Mouse (Mus musculus) mouse embryonic stem cell (cell line): ENCODE results near the gene Ngb.

Source experiments
- in situ Hi-C, 2 experiments: fragments of 300-500 bp; cut with MboI; formaldehyde crosslinking; loops; 1 replicate in 1 of 2; 3 replicates in 1 of 2; pipeline ENCODE4 v1.14.3; 2019 to 2020; ENCODE audit warnings: low sequenced_read_pairs in 2 of 2, low pct_unique_long_range_greater_than_20kb in 1 of 2, mixed read lengths in 1 of 2; ENCODE audit not compliant: unreplicated experiment in 1 of 2

Ngb gene

DNA sequence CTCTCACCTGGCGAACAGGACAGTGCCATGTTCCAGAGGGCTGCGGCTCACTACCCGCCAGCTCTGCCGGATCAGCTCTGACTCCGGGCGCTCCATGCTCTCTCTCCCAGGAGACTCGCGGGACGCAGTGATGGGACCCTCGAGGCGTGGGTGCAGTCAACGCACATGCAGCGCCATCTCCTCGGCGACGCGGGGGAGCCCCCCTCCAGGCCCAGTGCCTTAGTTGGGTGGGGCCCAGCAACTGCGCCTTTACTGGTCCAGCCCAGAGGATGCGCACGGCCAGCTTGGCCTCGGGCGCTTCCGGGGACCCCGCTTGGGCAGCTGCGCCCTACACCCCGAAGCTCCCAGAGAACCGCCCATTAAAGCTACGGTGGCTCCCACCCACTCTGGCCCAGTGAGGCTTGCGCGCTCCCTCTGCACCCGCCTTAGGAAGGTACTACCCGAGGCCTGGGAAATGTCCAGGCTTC is at the start of gene Ngb:
Ngb (minus strand) TSS at position 375 of the 467 bp plus-strand sequence.
- in situ Hi-C loops, result no loop called here

DNA sequence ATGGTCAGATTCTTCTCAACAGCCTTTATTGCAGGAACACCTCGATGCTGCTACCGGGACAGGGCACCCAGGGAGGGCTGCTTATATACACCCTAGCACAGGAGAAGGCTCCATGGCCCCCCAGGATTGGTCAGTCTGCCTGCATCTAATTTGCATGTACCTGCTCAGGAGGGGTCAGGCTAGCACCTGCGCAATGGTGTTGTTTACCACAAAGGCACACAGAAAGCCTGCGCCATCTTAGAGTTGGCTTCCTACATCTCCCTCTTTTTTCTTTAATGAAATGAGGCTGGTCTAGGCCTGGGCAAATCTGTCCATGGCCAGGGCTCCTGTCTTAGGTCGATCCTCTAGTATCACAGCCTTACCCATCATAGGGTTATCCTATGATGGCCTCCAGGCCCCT is 47.1 kb upstream of the Ngb start:
- in situ Hi-C loops, result no loop called here

DNA sequence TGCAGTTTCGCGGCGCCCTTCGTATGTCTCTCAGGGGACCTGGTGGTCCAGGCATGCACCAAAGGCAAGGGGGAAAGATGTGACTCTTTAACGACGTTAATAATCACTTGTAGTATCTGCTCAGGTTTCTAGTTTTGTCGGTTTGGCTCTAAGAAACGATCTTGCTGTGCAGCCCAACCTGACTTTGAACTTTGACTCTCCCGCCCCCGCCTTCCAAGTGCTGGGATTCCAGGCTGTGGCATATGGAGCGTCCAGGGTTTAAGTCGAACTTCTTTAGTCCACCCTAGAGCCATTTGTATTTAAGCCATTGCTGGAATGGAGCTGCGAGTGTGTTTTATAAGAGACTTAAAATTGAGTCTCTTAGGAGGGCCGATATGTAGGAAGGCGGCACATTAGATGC is 45.8 kb upstream of the Ngb start:
- in situ Hi-C loops, result no loop called here

DNA sequence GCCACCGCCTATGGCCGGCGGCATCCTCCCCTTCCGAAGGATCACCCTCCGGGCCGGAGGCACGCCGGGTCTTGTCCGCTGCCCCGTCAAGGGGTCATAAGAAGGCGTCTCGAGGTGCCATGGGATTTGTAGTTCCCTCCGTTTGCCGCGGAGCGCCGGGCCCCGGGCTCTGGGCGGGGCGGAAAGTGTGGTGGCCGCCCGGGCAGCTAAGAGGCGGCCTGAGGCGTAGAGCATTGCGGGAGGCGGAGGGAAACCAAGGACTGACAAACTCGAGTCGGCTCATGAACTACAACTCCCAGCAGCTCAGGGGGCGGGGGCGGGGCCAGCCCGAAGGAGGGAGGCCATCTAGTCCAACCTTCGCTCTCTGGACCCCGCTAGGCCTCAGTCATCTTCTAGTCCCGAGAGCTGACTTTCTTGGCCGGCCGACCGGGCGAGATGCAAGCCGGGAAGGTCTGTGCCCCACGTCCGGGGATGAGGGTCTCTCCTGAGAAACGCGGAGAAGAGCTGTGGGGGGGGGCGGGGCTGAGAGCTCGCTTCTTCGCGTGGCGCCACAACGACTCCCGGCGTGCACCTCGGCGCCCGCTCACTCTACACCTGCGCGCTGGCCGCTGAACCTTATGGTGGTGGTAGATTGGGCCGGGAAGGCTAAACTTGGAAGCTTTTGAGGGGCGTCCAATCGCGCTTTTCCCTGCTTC is 45.2 kb upstream of the Ngb start, which contains the start of gene Pomt2:
Pomt2 (minus strand) TSS at position 574 of the 695 bp plus-strand sequence.
- in situ Hi-C loops, result no loop called here

DNA sequence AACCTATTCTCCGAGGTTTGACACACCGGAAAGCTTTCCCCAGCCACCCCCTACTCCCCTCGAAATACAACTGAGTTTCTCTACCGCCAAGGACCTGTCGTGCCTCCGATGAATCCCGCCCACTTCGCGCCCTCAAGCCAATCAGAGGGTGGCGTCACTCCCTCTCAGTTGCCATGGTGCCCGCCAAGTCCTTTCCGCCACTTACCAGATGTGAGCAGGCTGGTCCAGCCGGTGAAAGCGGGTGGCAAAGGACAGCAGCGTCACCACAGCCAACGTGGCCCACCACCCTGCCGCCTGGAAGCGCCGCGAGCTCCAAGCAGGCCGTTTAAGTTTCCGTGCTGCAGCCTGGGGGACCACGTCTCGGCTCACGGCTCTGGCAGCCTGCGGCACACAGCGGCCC is 44.6 kb upstream of the Ngb start, which contains the start of gene Gstz1:
Gstz1 (plus strand) TSS at position 200 of the 400 bp plus-strand sequence.
- in situ Hi-C loops, result no loop called here

DNA sequence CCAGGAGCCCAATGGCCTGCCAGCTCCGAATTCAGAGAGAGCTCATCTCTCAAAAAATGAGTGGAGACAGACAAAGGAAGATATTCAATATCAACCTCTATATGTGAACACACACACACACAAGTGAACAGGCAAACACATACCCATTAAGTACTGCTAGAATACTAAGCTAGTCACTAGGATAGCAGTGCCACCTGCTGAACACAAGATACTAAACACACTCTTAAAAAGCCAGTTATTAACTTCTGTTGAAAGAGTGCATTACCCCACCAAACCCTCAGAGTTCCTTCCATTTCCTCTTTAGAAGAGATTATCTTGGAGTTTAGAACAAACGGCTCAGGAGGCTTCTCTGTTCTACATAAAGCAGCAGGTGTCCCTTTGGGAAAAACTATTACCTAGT is 39.8 kb upstream of the Ngb start:
- in situ Hi-C loops, result no loop called here

DNA sequence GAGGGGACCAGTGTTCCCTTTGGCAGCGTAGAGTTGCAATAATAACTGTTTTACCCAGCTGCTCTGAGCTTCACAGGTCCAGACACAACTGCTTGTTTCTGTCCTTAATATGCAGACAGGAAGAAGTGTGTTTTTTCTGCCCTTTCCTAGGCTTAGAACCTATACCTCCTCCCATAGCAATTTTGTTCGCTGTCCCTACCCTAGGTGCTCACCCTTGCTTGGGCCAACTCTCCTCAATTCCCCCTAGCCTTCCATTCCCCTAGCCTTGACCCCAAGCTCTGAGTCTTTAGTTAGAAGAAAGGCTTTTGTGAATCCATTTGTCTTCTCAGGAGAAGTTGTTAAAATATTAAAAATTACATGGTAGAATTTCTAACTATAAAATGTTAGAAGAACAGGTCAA is 36.4 kb upstream of the Ngb start:
- in situ Hi-C loops, result no loop called here

DNA sequence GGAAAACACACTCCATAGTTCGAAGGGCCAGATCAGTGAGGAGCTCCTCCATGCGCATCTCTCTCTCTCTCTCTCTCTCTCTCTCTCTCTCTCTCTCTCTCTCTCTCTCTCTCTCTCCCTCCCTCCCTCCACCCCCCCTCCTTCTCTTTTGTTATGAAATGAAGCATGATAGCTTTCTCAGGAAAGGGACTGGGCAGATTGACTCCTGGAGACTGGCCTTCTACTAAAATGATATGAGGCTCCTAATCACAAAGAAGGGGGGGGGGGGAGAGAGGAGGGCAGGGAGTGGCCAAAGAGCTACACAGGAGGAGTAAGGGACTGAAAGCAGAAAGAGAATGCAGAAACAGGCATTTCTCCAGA is 36.0 kb upstream of the Ngb start:
- in situ Hi-C loops, result no loop called here

DNA sequence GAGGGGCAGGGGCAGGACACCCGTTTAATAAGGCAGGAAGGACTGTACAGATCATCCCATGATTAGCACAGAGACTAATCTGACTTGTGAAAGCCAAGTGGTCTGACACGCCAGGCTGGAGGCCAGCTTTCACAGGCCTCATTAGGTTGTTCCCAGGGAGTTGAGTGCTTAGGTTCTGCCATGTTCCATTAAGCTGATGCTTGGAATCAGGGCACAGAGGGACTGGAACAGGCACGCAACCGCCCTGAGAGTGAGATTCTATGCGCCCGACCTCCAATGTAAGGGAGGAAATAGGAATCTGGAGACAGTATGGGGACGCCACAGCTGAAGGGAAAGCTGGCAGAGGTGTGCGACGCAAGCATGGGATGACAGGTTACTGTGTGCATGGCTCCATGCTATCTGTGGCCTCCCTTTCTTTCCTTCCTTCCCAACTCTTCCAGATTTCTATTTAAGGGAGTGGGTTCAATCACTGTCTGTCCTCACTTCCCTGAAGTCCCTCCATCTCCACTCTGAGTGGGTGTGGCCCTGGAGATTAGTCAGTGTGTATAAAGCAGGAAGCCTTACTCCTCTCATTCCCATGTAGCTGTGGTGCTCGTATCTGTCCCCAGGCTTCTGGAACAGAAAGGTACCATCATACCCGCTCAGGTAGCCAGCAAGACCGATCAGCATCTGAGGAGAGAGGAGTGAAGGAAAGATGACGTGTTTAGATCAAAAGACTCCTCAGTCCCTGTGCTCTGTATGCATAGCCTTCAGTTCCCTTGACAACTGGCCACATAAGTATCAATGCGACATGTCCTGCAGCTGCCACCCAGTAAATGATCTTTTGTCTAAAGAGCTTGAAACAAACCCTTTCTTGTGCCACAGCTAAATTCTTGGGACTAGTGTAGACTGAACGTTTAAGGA is 35.4 kb upstream of the Ngb start:
- in situ Hi-C loops, result no loop called here

DNA sequence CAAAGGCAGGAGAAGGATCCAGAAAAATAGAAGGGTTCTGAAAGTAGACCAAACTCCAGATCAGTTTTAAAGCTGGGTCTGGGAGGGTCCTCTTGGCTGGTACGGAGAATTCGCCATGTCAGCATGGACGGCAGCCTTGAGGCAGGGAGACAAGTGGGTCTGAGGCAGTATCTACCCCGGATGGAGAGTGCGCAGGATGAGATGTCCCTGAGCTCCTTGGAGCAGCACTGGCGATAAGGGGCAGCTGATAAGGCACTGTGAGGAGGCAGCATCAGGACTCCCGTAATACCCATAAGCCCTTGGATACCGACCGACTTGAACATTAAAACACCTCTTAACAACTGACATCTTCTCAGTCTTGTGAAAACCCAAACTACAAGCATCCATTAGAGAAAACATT is 30.4 kb upstream of the Ngb start:
- in situ Hi-C loops, result no loop called here

DNA sequence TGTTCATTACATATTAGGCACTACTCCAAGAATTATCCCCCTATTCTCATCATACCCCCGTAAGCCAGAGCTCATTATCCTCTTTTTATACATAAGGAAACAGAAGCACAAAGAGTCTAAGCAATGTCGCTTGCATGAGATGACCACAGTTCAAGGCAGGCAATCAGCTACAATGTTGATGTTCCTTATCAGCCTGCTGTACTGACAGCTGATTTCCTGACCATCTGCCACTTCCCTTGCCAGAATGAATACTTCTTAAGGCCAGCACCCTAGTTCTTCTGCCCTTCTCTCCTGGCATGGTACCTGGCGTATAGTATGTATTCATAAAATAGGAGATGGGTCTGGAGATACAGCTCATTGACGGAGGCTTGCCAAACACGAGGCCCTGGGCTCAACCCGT is 29.9 kb upstream of the Ngb start:
- in situ Hi-C loops, result no loop called here

DNA sequence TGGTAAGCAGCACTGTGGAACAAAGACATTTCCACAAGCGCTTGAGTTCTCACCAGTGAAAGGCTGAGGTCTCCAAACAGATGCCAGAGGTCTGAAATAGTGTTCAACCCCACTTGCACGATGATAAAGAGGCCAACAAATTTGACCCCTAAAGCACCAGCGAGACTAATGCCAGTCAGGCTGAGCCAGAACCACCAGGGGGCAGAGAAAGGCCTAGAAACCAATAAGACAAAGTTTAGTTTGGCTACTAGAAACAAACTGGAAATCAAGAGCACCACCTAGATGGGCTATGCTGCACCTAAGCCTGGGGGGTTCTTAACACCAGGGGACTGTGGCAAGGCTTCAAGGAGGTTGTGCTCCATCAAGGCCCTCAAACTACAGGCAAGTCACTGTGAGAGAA is 29.3 kb upstream of the Ngb start:
- in situ Hi-C loops, result no loop called here

DNA sequence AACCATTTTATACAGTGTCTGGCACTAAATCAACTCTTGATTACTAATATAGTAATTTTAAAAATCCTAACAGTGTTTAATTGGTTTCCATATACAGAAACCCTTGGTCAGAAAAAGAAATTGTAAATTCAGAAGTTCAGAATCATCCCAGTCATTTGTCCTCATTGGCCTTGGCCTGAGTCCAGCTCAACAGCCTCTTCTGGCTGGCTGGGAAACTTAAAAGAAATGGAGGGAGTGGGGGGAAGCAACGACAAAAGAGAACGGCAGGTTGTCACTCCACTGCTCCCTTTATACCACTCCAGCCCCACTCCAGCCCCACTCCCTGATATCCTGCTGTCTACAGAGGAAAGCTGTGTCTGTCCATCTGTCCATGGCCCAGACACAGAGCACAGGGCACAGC is 28.8 kb upstream of the Ngb start:
- in situ Hi-C loops, result no loop called here

DNA sequence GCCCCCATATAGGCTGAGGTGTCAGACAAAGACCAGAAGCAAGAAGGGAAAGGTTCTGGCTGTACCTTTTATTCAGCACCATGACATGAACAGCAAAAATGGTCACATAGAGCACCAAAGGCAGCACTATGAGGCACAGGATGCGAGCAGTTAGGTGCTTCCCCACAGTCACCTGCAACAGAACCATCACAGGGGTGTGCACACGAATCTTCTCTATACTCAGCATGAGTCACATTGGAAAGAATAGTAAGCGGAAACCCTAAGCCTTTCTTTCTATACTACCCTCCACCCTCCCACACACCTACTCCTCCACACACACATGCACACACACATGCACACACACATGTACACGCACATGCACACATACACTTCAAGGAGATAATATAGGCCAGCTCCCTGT is 27.9 kb upstream of the Ngb start:
- in situ Hi-C loops, result no loop called here

DNA sequence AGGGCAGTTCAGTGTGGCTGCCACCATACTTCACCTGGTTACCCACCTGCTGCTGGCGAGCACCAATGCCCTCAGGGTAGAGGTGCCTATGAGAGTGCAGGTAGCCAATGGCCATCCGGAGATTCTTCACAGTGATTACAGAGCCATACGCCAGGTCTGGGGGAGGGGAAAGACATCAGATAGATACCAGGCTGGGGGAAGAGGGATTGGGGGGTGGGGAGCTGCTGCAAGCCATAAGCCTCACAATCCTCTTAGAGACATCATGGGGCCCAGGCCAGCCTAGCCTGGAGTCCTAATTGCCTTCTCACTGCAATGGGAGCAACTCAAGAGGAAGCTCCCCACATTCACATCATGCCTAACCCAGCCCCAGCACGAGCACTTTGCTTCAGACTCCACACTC is 24.9 kb upstream of the Ngb start:
- in situ Hi-C loops, result no loop called here

DNA sequence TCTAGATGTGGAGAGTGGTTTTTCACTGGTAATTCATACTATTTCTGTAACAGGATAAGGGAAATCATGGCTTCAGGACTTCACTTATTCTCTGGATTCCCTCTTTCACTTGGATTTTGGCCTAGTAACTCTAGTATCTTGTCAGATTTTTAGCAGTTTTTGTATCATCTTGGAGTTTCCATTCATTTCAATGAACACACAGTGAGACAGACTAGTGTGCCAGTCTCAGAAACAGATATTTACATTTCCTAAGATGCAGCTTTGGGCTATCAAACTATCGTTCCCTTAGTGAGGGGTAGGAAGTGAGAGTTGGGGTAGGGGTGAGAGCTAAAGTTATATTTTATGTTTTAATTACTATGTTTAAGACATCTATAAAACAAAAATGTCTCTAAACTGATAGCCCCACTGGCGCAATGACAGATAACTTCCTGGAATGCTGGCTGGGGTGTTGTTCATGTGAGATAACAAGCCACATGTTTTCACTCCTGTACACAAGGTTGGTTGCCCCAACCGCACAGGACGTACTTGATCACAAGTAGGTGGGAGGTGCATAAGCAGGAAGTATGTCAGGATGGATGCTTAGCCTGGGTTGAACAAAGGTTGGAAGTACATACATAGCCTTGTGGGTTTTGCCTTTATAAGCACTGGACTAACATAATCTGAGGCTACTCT is 19.7 kb upstream of the Ngb start:
- in situ Hi-C loops, result no loop called here

DNA sequence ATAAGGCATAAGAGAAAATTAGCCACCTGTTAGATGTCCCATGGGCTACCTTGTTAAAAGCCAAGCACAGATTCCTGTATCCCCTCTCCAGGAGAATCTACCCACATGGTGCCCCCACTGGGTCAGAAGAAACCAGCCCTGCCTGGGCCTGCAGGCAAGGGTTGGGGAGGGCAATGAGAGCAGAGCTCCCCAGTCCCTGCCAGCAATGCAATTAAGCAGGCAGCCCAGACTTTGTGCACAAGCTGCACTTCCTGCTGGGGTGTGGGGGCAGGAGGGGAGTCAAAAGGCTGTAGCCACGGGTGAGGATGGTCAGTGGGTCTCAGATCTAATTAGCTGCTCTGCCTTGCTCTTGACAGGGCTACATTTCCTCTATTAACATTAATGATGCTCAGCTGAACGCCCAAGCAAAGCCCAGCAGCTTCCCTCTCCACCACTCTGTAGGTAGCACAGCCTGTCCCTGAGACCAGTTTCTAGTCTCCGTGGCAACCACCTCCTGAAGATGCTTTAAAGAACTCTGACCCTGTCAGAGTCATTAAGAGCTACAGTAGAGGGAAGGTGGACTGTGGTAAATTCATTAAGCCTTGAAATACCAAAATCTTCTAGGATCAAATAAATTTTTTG is 5.1 kb upstream of the Ngb start:
- in situ Hi-C loops, result no loop called here

DNA sequence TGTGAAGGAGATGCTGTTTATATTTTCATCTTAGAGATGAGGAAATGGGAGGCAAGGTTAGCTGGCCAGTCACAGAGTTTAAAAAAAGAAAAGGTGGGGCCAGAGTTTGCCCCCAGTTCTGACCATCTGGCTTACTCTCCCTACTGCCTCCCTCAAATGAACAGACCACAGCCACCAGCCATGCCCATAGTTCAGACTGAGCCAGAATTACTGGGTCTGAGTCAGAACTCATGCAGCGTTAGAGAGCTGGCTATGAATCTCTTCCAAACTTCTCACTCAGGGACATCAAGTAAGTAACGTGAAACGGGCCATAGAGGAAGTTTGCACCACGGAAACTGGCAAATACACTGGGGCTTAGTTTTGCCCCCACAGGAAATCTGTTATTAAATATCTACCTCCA is 2.5 kb upstream of the Ngb start:
- in situ Hi-C loops, result no loop called here

DNA sequence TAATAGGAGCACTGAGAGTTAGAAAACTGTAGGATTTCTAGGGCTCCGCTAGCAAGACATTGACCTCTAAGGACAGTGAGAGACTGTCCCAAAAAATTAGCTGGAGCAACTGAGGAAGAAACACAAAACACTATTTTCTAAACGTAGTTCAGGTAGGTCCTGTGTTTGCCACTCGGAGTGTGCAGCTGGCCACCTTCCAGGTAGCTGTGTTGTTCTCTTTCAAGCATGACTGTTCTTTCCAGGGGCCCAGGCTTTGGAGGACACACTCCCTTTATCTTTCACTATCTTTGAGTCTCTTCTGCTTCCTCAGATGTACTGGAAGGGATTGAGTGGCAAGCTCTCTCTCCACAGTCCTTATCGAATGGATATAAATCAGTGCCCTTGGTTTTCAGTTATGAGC is 1.1 kb upstream of the Ngb start:
- in situ Hi-C loops, result no loop called here
